Mouse (Mus musculus): ENCODE measurements around the gene Btn1a1.
A peak's percentile ranks its signal among the peaks of the same experiment; 100 is the strongest.

Btn1a1 gene

GRCm38 (mm10) chr13:23422351-23422750 lies 43.4 kb downstream of the Btn1a1 start:
- DNase-seq (ENCODE audit: low read depth), result no peak

GRCm38 (mm10) chr13:23412630-23413521 lies 52.8 kb downstream of the Btn1a1 start:
- DNase-seq (ENCODE audit: low read depth), result peak; percentile 76

GRCm38 (mm10) chr13:23412211-23412629 lies 53.5 kb downstream of the Btn1a1 start:
- DNase-seq (ENCODE audit: low read depth), result no peak

- DNase-seq (ENCODE audit: low read depth), result peak; percentile 39
Observed at GRCm38 (mm10) chr13:23411311-23412210, 54.1 kb downstream of the Btn1a1 start.

- no peak for DNase-seq (ENCODE audit: low read depth)
Observed at GRCm38 (mm10) chr13:23410632-23411031, 55.1 kb downstream of the Btn1a1 start.

All from NIH3T3 (cell line).